Mouse (Mus musculus): ENCODE data around the gene Hoxc5.

DNA sequence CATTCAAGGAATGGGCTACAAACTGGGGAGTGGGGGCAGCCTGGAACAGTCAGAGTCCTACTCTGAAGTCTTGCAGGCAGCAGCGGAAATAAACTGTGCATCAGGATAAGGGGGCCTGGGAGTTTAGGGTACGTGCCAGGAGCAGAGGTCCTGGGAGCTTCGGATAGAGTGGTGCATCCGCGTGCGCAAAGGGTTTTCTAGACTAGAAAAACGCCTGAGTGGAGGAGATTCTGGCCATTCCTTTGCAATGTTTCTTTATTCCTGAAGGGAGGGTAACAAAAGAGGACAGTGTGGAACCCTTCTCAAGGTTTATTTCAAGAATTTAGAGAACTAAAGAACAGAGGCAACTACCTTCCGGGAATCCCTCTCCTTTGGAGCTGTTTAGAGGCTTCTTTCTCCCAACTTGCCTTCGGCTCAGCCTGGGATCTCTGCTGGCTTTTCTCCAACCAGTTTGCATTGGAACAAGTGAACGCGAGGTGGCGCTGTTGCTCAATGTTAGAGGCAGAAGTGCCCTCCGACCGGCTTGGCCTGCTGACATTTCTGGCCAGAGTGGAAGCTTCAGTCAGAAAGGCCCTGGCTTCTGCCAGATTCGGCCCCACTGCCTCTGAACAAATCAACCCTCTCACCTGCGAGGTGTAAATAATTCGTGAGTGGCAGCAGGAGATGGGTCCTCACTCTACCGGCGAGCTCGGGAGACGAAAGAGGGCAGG, 20.0 kb downstream of the Hoxc5 start:
- TF ChIP-seq CTCF (IDR thresholded peaks at IDR 0.05; ENCODE audit: low read depth) (peak; percentile 87), EP300 (IDR thresholded peaks at IDR 0.05; ENCODE audit: low read depth) (no peak)
